Mouse (Mus musculus) layer of hippocampus, adult 2 months (tissue): ENCODE measurements at regions not wholly inside any gene's neighbourhood (a gene's known extent, or its start where the extent isn't known, plus 50 kb on each side); places are given as distances from the start of the nearest gene placed in this dataset.

ENCODE experiments used
- DNase-seq, 2 experiments: peaks; one replicate each; pipeline ENCODE4 v3.0.0; 2022; ENCODE audit warnings: low spot score in 2 of 2
- H3K27ac ChIP-seq: fragments of 200-600 bp; 2 replicates; pipeline ENCODE4 v1.8.1; 2022
- H3K4me3 ChIP-seq: fragments of 200-600 bp; 2 replicates; pipeline ENCODE4 v1.8.1; 2022; ENCODE audit warnings: mild to moderate bottlenecking
- CTCF ChIP-seq: fragments of 200-600 bp; conservative IDR thresholded peaks from 2 replicates; pipeline ENCODE4 v1.8.1; 2022; ENCODE audit warnings: antibody characterized with exemption, mild to moderate bottlenecking, moderate library complexity

DNA sequence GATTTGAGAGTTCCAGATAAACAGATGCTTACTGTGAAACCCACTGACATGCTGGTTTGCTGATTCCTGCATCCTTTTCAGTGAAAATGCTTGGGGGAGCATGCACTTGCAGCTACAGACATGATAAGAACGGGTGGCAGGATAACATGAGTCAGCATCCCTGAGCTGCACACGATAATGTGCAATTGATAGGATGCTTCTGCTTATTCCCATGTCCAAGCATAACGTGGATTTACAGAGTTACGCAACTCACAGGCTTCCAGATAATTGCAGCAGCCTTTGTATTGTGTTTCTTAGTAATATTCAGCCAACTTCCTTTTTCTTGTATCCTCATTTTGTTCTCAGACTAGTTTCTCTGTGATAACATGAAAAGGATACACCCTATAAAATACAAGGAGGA lies 245.7 kb downstream of the Flrt2 start:
- TF ChIP-seq CTCF = no peak
- no peak overlapping the region for H3K27ac ChIP-seq
- H3K4me3 ChIP-seq = no peak overlapping the region
- no peak for DNase-seq

- no peak for TF ChIP-seq CTCF
- DNase-seq = no peak
- no peak overlapping the region for H3K4me3 ChIP-seq
- no peak overlapping the region for H3K27ac ChIP-seq
Observed at GRCm38 (mm10) chr12:95940465-95941012, 248.5 kb downstream of the Flrt2 start.

- DNase-seq = no peak
- no peak for TF ChIP-seq CTCF
- Histone ChIP-seq H3K27ac (no peak overlapping the region), H3K4me3 (no peak overlapping the region)
Observed at GRCm38 (mm10) chr12:95959786-95960504, 267.9 kb downstream of the Flrt2 start.

- no peak for TF ChIP-seq CTCF
- DNase-seq = peak; percentile 12 to 29
- H3K4me3 ChIP-seq = no peak overlapping the region
- no peak overlapping the region for H3K27ac ChIP-seq
Observed at GRCm38 (mm10) chr12:95960505-95960871, 268.5 kb downstream of the Flrt2 start.

DNA sequence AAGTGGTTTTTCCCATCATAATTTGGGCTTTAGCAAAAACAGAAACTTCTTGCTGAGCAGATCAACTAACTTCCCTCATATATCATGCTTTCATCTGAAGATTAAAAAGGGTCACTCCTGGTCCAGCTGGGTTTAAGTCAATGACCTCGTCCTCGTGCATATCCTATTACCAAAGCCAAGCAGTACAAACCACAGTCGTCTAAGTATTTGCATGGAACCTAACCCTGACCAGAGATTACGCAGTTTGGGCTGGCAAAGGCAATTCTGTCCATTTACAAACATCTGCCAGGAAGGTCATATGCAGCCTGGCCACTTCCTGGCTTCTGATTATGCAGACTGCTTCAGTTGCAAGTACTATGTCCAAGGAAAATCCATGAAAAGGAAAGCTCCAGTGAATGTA lies 270.8 kb downstream of the Flrt2 start:
- no peak for DNase-seq
- H3K4me3 ChIP-seq = no peak overlapping the region
- no peak for TF ChIP-seq CTCF
- H3K27ac ChIP-seq = no peak overlapping the region

GRCm38 (mm10) chr12:95988669-95989288 lies 296.8 kb downstream of the Flrt2 start:
- TF ChIP-seq CTCF = no peak
- no peak overlapping the region for H3K4me3 ChIP-seq
- DNase-seq = no peak
- H3K27ac ChIP-seq = no peak overlapping the region

GRCm38 (mm10) chr12:95994963-95995362 lies 302.9 kb downstream of the Flrt2 start:
- Histone ChIP-seq H3K27ac (no peak overlapping the region), H3K4me3 (no peak overlapping the region)
- no peak for DNase-seq
- TF ChIP-seq CTCF = no peak

DNA sequence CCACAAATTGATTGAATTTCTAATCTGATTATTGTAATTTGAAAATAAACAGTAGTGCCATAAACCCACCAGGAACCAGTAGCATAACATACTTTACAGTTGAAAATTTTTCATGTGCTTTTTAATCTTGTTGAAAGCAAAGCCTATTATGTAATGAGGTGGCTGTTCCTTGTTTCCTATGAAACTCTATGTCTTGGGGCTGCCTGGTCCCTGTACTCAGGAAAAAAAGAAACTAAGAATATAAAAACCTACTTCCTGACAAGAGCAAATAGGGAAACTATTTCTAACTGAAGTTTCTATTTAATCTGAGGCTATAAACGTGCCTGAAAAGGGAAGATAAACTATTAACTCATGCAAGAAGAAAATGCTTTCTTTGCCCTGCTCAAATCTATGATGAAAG lies 338.2 kb downstream of the Flrt2 start:
- no peak overlapping the region for H3K4me3 ChIP-seq
- H3K27ac ChIP-seq = no peak overlapping the region
- no peak for DNase-seq
- no peak for TF ChIP-seq CTCF

DNA sequence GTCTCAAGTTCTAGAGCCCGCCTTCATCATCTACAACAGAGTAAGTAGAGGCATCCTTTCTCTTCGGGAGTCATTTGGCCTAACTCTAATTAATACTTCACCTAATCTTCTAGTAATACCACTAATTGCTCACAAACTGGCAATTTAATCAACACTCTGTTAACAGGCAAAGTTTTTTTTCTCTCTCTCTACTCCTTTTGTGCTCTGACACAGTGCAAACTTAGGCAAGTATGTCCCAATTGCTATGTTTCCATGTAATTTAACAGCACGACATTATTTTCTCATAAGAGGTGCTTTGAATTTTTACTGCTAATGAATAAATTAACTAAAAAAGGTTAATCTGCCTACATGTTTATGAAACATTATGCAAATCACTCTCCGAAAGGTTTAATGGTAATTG lies 383.3 kb downstream of the Flrt2 start:
- no peak for DNase-seq
- Histone ChIP-seq H3K4me3 (no peak overlapping the region), H3K27ac (no peak overlapping the region)
- no peak for TF ChIP-seq CTCF

DNA sequence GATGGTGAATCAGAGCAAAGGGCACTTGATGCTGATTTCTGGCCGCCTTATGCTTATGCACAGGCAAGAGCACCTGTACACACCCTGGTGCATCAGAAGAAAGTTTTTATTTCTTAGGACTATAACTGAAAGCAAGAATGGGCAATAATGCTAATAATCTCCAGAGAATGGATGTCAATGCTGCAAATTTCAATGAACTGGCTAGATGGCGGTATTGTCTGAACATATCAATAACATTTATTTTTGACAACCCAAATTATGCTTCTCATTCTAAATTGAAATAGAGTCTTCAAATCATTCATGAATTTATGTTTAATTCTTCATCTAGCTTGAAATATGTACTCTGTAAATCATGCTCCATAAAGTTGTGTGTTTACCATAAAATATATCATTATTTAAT lies 399.0 kb downstream of the Flrt2 start:
- no peak overlapping the region for H3K27ac ChIP-seq
- no peak overlapping the region for H3K4me3 ChIP-seq
- peak; percentile 52 for TF ChIP-seq CTCF
- DNase-seq = no peak

DNA sequence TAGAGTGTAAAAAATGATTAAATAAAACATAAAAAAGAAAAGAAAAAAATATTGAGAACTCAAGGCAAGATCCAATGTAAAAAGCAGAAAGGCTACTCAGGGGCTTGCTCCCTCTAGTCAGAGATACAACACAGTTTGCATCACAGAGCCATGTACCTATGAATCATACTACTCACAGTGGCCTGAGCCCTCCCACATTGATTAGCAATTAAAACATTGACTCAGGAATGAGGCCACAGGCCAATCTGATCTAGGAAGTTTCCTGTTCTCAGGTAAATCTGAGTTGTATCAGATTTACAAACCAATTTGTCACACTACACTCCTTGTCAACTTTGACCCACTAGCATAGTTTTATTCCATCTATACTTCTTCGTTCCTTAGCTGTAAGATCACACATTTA lies 414.2 kb downstream of the Flrt2 start:
- no peak overlapping the region for H3K4me3 ChIP-seq
- TF ChIP-seq CTCF = no peak
- H3K27ac ChIP-seq = no peak overlapping the region
- DNase-seq = no peak

GRCm38 (mm10) chr12:96114727-96115379 lies 422.8 kb downstream of the Flrt2 start:
- DNase-seq = peak in 1 of 2 experiments; percentile 6
- Histone ChIP-seq H3K4me3 (no peak overlapping the region), H3K27ac (no peak overlapping the region)
- no peak for TF ChIP-seq CTCF

DNA sequence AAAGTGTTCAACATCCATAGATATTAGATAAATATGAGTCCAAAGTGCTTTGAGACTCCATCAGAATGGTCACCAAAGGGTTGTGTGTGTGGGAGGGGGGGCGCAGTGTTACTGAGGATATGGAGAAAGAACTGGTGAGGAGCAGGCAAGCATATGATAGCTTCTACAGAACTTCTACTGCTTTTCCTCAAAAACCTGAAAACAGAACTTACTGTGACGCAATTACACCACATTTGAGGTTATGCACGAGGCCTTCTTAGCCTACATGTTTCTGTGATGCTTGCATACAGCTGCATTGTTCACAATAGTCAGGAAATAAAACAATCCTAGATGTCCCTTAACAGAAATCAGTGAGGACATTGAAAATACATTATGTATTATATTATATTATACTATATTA lies 425.5 kb downstream of the Flrt2 start:
- no peak for TF ChIP-seq CTCF
- DNase-seq = no peak
- no peak overlapping the region for H3K27ac ChIP-seq
- H3K4me3 ChIP-seq = no peak overlapping the region
